Mouse (Mus musculus) B cell, adult (primary cell): ENCODE data around the gene Hapln3. TPM values are rescaled to one million over a fixed set of nuclear protein-coding genes. Genes with fewer than 3 reads are reported as not detected.

ENCODE experiments used
- total RNA-seq: library from RNA; stranded (reverse); gene quantifications from 4 replicates; pipeline ENCODE4 v1.2.4, GENCODE M21; 2023; ENCODE audit not compliant: inconsistent age

The Hapln3 gene
- total RNA-seq: not detected in 4 replicates

GRCm38 (mm10) chr7:79130843-79131444 lies at the start of gene Hapln3:
Gene Hapln3, minus strand, starts transcription at chr7:79131018.

GRCm38 (mm10) chr7:79148711-79149266 lies 18.0 kb upstream of the Hapln3 start, which contains the start of gene Mfge8:
Gene Mfge8, minus strand, starts transcription at chr7:79149060.

Other genes with a start within 250 kb of the Hapln3 start
- 21.2 to 28.8 TPM (median 25.0 TPM) in 4 replicates for gene Aen, start 235.2 kb downstream of the Hapln3 start, total RNA-seq
- 14.8 to 25.7 TPM (median 18.9 TPM) in 4 replicates for gene Isg20, start 217.6 kb downstream of the Hapln3 start, total RNA-seq
- not detected in 4 replicates for gene Acan, start 77.5 kb downstream of the Hapln3 start, total RNA-seq
- gene Mfge8, start 18.0 kb upstream of the Hapln3 start, total RNA-seq: 17.6 to 27.8 TPM (median 23.5 TPM) in 4 replicates
- 68.9 to 72.4 TPM (median 70.4 TPM) in 4 replicates for gene Abhd2, start 142.2 kb upstream of the Hapln3 start, total RNA-seq